Mouse (Mus musculus) spleen, adult 2 months (tissue): ENCODE data around the gene Bivm.

ENCODE experiments used
- CTCF ChIP-seq: fragments of 200-500 bp; IDR thresholded peaks from 2 replicates; pipeline ENCODE4 v1.5.1; 2011; ENCODE audit warnings: mild to moderate bottlenecking, inconsistent platforms; ENCODE audit not compliant: insufficient read depth, insufficient read length, insufficient replicate concordance; ENCODE audit errors: extremely low read depth
- POLR2A ChIP-seq: fragments of 200-500 bp; IDR thresholded peaks from 2 replicates; pipeline ENCODE4 v1.6.1; 2011; ENCODE audit warnings: low read depth, low read length, inconsistent platforms

- TF ChIP-seq CTCF: no peak
- TF ChIP-seq POLR2A: peak; percentile 85
Measured at GRCm38 (mm10) chr1:44102259-44102717, 16.5 kb upstream of the Bivm start, which contains the start of gene Tex30.
